Mouse (Mus musculus): ENCODE measurements around the gene Rdh5.

Rdh5 gene

GRCm38 (mm10) chr10:128929638-128930378 is 7.1 kb upstream of the Rdh5 start:
- DNase-seq (ENCODE audit: low spot score), result no peak

GRCm38 (mm10) chr10:128928356-128928755 is 5.7 kb upstream of the Rdh5 start:
- DNase-seq (ENCODE audit: low spot score), result no peak

GRCm38 (mm10) chr10:128923935-128924334 is 1.2 kb upstream of the Rdh5 start, which contains the start of gene Bloc1s1:
TSS of gene Bloc1s1 (minus strand) at chr10:128924035.
- DNase-seq (ENCODE audit: low spot score), result no peak

DNA sequence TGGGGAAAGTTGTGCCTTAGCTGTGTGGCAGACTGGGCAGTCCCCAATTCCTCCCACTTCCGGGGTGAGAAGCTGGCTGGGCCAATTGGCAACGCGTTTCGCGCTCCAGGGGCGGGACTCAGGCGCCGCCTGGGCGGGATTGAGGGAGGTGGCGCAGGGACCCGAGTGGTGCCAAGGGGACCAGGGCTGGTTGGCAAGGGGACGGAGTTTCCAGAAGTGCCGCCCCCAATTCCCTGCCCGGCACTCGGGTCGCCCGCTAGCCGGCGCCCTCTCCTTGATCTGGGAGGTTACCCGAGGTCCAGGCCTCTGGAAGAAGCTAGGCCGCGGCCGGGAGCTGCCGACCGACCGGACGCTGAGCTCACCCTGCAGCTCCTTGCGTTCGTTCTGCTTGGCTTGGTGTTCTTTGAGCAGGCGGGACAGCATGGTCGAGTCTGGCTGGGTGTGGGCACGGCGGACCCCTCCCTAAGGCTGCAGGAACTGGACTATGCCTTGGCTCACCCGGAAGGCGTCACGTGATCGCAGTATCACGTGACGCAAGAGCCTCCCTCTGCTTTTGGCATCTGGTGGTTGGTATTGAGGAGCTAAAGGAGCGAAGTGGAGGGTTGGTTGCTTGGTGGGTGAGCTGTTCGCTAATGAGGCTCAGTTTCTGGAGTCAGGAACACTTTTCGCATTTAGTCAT is 464 bp upstream of the Rdh5 start:
- DNase-seq (ENCODE audit: low spot score), result peak; percentile 95

- peak; percentile 48 for DNase-seq (ENCODE audit: low spot score)
Observed at GRCm38 (mm10) chr10:128921883-128922821, 536 bp downstream of the Rdh5 start.

GRCm38 (mm10) chr10:128921251-128921650 is 1.4 kb downstream of the Rdh5 start:
- DNase-seq (ENCODE audit: low spot score), result no peak

DNA sequence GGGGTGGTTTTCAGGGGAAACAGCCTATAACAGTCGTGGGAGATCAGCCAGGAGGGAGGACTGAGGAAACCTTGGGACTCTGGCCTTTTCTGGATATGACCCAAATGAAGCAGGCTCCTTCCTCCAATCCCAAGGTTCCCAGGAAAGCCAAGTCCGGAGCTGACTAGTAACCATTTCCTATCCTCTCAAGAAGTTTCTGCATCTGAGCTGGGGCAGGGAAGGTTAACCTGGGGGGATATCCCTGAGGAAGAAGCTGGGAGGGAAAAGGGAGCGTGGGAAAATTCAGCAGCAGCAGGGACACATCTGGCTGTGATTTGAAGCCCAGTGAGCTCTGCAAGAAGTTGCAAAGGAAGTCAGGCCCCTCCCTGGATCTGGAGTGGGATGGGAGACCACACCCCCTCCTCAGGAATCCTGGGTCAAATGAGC is 1.9 kb downstream of the Rdh5 start:
- no peak for DNase-seq (ENCODE audit: low spot score)

DNA sequence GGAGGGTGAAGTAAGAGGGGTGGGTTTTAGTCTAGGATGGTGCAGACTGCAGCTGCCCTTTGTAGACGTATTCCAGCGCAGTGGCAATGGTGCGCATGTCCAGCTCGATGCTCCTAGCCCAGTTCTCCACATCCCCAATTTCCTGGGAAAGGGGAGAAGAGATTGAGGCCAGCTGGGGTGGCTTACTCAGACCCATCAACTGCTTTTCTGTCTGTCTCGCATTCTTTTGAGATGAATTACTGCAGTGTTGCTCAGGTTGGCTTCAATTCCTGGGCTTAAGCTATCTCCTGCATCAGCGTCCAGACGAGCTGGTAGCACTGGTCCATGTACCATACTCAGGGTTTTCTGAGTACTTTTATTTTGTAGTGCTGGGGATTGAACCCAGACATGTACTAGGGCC is 2.7 kb downstream of the Rdh5 start:
- DNase-seq (ENCODE audit: low spot score), result no peak

DNA sequence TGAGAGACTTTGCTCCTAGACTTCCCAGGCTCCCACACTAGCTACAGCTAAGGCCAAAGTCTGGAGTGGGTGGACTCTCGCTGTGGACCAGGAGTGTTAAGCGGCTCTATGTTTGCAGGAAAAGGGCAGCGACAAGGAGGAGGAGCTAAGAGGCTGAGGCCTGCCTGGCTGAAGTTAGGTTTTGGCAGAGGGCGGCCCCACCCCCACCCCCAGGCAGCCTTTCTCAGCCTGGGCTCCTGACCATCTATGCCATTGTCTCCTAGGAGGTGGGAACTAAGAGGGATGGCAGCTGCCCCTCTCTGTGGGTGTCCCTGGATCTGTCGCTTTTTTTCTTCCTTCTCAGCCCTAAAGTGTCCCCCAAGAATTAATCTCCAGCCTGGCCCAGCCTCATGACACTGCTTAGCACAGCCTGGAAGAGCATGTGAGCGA is 3.5 kb downstream of the Rdh5 start:
- DNase-seq (ENCODE audit: low spot score), result no peak

- DNase-seq (ENCODE audit: low spot score), result peak; percentile 53
Observed at GRCm38 (mm10) chr10:128918246-128918645, 4.4 kb downstream of the Rdh5 start.

- DNase-seq (ENCODE audit: low spot score), result no peak
Observed at GRCm38 (mm10) chr10:128917400-128917799, 5.3 kb downstream of the Rdh5 start.

- no peak for DNase-seq (ENCODE audit: low spot score)
Observed at GRCm38 (mm10) chr10:128916665-128917064, 6.0 kb downstream of the Rdh5 start.

DNA sequence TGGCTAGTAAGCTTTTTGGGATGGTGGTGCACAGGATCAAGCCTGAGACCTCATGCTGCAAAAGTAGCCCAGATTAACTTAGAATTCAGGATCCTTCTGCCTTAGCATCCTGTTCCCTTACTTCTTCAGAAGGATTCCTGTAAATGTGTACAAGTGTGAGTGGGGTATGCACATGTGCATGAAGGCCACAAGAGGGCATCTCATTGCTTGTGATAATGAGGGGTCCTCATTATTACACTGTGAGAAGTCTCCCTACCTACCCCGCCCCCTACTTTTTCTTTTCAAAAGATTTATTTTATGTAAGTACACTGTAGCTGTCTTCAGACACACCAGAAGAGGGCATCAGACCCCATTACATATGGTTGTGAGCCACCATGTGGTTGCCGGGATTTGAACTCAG is 7.1 kb downstream of the Rdh5 start:
- DNase-seq (ENCODE audit: low spot score), result no peak

DNA sequence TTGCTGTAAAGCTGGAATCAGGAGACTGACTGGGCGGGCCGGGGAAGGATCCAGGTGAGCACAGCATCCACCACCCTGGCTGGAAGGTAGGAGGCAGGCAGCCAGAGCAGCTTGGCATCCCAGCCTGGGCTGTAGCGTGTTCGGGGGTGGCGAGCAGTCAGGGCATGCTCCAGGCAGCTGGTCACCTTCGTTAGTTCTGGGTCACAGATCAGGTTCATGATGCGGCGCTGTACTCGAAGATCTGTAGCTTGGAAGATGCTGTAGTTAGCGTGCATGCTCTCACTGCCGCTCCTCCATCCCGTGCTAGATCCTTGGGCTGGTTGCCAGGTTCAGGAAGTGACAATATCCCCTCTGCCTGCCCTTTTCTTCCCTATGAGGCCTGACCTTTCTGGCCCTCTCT is 9.0 kb downstream of the Rdh5 start:
- no peak for DNase-seq (ENCODE audit: low spot score)

GRCm38 (mm10) chr10:128913219-128913618 is 9.5 kb downstream of the Rdh5 start:
- peak; percentile 93 for DNase-seq (ENCODE audit: low spot score)

GRCm38 (mm10) chr10:128912791-128913190 is 9.9 kb downstream of the Rdh5 start:
- DNase-seq (ENCODE audit: low spot score), result no peak

GRCm38 (mm10) chr10:128912268-128912667 is 10.4 kb downstream of the Rdh5 start:
- no peak for DNase-seq (ENCODE audit: low spot score)

GRCm38 (mm10) chr10:128911430-128911829 is 11.3 kb downstream of the Rdh5 start:
- no peak for DNase-seq (ENCODE audit: low spot score)

DNA sequence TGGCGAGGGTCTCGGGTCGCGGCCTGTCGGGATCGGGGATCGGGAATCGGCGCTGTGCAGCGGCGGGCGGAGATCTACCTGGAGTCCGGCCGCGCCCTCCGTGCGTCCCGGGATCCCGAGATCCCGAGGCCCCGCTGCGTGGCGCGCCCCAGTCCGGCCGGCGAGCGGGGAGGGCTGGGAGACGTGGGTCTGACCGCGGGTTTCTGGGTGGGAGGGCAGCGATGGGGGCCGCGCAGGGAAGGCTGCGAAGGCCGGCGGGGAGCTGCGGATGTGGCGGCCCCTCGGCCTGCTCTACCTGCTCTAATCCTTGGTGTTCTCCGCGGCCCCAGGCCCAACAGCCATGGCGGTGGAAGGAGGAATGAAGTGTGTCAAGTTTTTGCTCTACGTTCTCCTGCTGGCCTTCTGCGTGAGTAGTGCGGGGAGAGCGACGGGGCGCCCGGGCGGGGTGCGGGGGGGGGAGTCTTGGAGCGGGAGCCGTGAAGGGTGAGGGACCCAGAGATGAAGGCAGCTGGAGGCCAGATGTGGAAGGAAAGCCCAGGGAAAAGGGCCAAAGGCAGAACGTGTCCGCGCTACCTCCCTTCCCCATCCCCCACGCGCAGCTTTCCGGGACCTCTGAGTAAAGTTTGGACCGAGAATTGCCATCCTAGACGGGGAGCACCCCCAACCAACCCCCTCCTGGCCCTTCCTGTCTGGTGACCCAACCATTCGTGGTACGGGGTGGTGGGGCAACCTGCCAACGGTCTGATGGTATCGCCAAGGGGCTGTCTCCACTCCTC is 12.4 kb downstream of the Rdh5 start:
- DNase-seq (ENCODE audit: low spot score), result peak; percentile 71

- peak; percentile 85 for DNase-seq (ENCODE audit: low spot score)
Observed at GRCm38 (mm10) chr10:128909567-128910028, 13.1 kb downstream of the Rdh5 start.

DNA sequence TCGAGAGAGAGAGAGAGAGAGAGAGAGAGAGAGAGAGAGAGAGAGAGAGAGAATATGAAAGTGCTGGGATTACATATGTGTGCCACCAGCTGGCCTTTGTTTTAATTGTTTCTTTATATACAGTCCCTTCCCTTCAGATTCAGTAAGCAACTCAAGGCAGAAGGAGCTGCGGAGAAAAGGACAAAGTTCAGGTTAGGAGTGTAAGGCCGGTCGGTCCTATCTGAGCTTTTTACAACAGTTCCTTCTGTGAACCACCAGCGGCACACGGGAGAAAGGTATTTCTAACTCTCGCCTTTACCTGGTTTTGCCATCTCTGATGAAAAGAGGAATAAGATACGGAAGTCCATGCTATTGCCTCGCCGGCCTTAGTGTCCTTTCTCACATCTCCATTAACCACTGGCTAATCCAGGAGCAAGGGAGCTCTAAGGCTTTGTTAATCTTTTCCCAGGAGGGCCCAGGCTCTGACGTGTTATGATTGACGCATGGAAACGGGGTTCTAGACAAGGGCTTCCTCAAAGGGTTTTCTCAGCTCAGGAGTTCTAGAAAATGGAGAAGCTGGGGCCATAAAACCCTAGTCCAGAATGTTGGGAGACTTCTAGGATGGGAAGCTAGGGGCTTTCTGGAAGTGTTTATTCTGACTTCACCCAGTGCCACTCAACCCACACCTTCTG is 13.8 kb downstream of the Rdh5 start:
- no peak for DNase-seq (ENCODE audit: low spot score)
